Mouse (Mus musculus) MEL (cell line): ENCODE data around the gene Babam2.

Experiments used
- CTCF ChIP-seq, 3 experiments: IDR thresholded peaks in 2 of 3; conservative IDR thresholded peaks in 1 of 3; 2 replicates each; pipeline ENCODE4 v1.5.1; 2011 to 2012; ENCODE audit warnings: low read length in 3 of 3, low read depth in 2 of 3, mild to moderate bottlenecking in 2 of 3, improper control_type of control experiment in 1 of 3, inconsistent platforms in 1 of 3, mixed read lengths in 1 of 3, moderate library complexity in 1 of 3; ENCODE audit not compliant: control insufficient read depth in 1 of 3, insufficient read depth in 1 of 3, poor library complexity in 1 of 3, severe bottlenecking in 1 of 3
- POLR2A ChIP-seq, 2 experiments: IDR thresholded peaks; 2 replicates each; pipeline ENCODE4 v1.6.1; 2011 to 2012; ENCODE audit warnings: low read length in 2 of 2, mild to moderate bottlenecking in 2 of 2, control low read depth in 1 of 2, improper control_type of control experiment in 1 of 2, low read depth in 1 of 2, moderate library complexity in 1 of 2; ENCODE audit not compliant: control insufficient read depth in 1 of 2, insufficient read depth in 1 of 2, poor library complexity in 1 of 2
- ZC3H11A ChIP-seq: IDR thresholded peaks from 2 replicates; pipeline ENCODE4 v1.6.1; 2012; ENCODE audit warnings: low read depth, mild to moderate bottlenecking, inconsistent platforms, low read length, improper control_type of control experiment

- TF ChIP-seq CTCF (IDR thresholded peaks at IDR 0.05 in 2 of 3, conservative IDR thresholded peaks at IDR 0.05 in 1 of 3; ENCODE audit: control insufficient read depth in 1 of 3, insufficient read depth in 1 of 3, low read depth in 2 of 3, low read length in 3 of 3, poor library complexity in 1 of 3, severe bottlenecking in 1 of 3) (peak in 1 of 3 experiments; percentile 34; a peak in 1 of 6 replicates), ZC3H11A (no peak), POLR2A (IDR thresholded peaks at IDR 0.05; ENCODE audit: control insufficient read depth in 1 of 2, insufficient read depth in 1 of 2, low read depth in 1 of 2, low read length in 2 of 2, poor library complexity in 1 of 2) (no peak)
These were observed 207.6 kb downstream of the Babam2 start for GRCm38 (mm10) chr5:31904968-31905683.
